Mouse (Mus musculus): Measurements from ENCODE around the gene Pltp.
A peak's percentile ranks its signal among the peaks of the same experiment; 100 is the strongest.
"Not testable (repeated sequence)": the region's sequence is repeated elsewhere in the genome, so short reads cannot be mapped to it uniquely, and the experiment has no call there.

Gene Pltp

DNA sequence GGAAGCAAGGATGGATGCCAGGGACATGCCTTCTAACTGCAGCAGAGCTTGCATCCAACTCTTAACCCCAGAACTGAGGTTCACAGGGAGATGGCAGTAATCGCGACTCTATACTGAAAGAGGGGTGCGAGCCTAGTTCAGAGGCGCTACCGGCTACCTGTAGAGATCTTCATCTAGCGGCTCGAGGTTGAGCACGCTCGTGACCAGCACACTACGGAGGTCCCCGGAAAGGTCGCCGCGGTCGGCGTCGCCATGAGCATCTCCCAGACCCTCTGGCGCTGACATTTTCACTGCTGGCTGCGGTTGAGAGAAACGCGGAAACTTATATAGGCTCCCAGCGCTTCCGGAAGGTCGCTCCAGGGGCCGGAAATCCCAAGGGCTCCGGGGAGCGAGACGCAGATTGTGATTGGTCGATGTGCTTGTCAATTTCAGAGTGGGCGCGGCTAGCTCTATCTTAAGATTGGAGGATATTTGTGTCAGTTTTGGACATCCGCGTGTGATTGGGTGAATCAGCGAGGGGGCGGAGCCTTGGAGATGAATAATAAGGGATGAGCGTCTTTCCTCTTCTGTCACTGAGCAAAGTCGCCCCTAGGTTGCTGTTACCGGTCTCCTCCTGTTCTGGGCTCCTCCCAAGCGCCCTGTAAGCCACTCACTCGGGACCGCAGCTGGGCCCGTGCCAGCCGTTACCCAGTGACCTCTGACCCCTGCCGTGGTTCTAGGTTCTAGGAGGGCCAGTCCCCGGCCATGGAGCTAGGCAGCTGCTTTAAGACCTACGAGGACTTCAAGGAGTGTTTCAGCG lies 52.8 kb downstream of the Pltp start, which contains the start of the genes Acot8 and Zswim3:
Gene Acot8, minus strand, starts transcription at position 350 of the 799 bp plus-strand sequence.
Gene Zswim3, plus strand, starts transcription at position 566 of the 799 bp plus-strand sequence.
- peak; percentile 97 to 98 for DNase-seq

DNA sequence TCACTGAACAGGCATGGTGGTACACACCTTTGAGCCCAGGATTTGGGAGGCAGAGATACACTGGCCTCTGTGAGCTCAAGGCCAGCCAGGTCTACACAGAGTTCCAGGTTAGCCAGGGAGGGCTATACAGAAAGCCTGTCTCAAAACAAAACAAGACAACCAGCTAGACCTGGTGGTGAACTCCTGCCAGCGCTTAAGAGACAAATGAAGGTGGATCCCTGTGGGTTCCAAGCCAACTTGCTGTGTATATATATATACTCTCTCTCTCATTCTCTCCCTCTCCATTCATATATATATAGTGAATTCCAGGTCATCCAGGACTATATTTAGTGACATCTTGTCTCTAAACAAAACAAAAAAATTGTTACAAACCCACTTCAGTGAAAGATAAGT lies 53.6 kb downstream of the Pltp start:
- no peak for DNase-seq

DNA sequence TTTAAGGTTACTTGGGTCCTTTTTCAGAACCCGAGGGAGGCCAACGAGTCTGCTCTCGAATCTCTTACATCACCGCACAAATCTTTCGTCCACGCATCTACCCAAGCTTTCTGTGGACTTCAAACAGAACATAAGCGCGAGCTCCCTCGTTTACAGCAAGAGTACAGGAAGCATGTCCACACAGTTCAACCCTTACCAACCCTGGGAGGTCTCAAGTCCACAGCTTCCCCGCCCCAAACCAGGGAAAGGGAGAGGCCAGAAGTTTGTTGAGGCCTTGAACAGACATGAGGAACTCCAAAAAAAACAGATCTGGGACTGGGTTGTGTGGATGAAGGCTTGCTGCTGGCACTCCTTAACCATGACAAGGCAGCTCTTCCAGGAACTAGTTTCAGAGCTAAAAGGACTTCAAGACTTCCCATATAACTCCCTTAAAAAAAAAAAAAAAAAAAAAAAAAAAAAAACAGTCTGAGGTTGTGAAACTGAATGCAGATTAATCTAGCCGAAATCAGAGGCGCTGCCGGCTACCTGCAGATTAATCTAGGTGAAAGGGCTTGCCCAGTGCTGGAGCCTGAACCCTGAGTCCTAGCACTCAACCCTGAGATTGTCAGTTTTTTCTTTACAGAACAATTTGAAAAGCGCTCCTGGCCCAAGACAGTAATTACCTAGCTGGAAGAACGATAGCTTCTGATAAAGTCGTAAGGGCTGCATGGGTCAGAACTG lies 54.1 kb downstream of the Pltp start:
- DNase-seq, result no peak

DNA sequence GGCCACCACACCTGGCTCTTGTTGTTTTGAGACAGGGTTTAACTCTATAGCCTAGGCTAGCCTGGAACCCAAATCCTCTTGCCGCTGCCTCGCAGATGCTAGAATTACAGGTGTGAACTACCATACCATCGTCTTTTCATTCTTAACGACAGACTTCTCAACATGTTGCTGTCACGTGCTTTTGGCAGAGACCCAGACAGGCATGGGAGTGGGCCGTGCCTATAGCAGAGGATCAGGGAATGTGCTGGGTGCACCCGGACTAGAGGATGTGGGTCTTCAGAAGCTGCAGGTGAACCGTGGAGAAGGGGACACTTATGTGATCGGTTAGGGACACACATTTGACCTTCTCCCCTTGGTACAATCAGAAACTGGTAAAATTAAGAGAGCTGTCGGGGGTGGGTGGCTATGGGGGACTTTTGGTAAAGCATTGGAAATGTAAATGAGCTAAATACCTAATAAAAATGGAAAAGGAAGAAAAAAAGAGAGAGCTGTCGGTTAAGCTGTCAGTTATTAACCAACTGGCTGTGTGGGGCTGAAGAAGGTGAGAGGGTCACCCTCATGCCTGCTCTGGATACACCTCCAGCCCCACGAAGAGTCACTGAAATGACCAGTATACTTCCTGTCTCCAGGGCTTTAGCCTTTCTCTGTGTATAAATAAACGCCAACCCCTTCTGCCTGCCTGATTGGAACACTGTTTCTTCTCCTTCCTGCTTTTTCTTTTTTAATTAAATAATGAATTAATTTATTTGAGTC lies 57.1 kb downstream of the Pltp start:
- no peak for DNase-seq

DNA sequence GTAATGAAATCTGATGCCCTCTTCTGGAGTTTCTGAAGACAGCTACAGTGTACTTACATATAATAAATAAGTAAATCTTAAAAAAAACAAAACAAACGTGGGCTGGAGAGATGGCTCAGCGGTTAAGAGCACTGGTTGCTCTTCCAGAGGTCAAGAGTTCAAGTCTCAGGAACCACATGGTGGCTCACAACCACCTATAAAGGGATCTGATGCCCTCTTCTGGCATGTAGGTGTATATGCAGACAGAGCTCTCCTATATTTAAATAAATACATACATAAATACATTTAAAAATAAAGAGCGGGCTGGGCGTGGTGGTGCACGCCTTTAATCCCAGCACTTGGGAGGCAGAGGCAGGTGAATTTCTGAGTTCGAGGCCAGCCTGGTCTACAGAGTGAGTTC lies 59.0 kb downstream of the Pltp start:
- DNase-seq, result not testable (repeated sequence)

DNA sequence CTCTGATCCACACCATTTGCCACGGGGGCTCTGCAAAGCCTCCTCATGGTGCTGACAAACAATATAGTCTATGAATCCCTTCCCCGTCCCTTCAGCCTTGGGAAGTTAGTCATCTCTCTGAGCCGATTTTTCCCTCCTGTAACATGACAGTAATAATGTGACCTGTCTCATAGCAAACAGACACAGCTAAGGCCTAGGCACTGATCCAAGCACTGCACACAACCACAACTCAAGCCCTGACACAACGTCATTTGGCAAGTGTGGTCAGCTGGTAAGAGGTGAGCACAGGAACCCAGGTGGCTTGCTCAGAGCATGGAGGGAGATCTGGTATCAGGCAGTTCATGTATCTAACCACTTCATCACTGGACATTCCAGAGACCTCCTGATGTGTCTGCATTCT lies 61.6 kb downstream of the Pltp start:
- DNase-seq, result no peak

DNA sequence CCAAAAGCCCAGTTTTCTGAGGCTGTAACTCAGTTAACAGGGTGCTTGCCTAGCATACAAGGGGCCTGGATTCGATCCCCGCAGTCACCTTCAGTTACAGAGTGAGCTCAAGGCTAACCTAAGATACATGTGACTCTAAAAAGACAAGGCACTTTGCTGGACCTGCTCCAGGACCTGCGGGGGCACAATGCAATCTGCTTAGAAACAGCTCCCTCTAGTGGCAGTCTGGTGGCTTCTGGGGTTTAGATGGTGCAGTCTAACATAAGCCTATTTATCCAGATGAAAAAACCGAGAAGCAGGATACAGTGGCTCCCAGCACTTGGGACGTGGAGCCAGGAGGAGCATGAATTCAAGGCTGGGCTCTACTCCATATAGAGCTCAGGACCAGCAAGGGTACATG lies 63.2 kb downstream of the Pltp start:
- peak; percentile 85 for DNase-seq

DNA sequence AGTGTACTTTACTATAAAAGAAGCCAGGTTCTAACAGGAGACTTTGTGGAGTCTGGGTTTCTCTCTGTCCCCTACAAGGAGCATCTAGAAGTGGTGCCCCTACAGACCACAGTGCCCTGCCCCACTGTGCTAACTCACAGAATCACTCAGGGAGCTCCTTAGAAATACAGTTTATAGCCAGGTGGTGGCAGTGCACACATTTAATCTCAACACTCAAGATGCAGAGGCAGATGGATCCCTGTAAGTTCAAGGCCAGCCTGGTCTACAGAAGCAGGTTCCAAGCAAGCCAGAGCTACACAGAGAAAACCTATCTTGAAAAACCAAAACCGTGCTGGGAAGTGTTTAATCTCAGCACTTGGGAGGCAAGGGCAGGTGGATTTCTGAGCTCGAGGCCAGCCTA lies 63.7 kb downstream of the Pltp start:
- DNase-seq, result no peak

DNA sequence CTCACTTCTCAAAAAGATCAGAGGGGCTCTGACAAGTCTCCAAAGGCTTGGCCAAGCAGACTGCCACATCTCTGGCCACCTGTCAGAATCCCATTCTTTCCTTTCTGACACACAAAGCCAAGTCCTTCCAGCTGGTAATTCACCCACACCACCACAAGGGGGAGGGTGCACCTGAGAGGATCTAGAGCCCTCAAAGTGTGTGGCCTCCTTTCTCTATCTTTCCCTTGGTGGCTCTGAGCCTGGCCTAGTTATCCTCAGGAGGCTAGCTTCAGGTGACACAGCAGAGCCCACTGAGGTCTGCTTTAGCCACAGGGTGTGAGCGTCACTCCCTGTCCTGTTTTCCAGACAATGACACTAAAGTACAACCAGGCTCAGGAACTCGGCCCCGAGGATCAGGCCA lies 64.3 kb downstream of the Pltp start:
- peak; percentile 77 to 78 for DNase-seq

DNA sequence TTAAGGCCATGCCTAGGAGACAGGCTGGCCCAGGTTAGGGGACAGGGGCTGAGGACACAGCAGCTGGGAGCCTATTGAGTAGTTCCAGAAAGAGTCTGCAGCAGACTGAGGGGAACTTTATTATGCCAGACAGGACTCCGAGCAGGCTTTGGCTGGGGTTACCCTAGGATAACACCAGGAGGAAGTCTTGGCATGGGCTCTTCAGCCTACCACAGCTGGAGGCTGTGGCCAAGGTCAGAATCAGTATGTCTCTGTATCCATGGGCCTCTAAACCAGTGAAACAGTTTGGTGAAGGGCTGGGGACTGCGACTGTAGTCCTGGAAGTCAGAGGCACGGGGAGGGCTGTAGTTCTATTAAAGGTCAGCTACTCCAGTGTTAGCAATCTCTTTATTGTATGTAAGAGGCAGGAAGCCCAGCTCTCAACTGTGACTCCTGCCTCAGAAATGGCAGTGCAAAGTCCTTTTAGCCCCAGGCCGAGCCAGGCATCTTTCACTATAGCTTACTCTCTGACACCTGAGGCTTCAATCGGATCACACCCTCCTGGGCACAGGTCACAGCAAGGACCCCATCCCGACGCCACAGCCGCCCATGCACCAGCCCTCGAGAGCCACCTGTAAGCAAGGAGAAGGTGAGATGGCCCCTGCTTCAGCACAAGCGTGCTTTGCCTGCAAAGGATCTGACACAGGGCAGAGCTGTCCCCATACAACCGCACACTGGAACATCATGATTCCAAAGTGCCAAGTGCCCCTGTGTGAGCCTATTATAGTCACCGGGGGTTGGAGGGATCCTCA lies 64.9 kb downstream of the Pltp start:
- peak in 1 of 2 experiments; percentile 30 for DNase-seq

DNA sequence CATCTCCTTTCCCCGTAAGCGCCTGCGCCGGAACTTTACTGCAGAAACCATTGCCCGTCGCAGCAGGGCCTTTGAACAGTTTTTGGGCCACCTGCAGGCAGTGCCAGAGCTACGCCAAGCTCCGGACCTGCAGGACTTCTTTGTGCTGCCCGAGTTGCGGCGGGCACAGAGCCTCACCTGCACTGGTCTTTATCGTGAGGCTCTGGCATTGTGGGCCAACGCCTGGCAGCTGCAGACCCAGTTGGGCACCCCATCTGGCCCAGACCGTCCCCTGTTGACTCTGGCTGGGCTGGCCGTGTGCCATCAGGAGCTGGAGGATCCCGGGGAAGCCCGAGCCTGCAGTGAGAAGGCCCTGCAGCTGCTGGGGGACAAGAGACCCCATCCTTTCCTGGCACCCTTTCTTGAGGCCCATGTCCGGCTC lies 65.7 kb downstream of the Pltp start:
- peak; percentile 63 to 64 for DNase-seq

DNA sequence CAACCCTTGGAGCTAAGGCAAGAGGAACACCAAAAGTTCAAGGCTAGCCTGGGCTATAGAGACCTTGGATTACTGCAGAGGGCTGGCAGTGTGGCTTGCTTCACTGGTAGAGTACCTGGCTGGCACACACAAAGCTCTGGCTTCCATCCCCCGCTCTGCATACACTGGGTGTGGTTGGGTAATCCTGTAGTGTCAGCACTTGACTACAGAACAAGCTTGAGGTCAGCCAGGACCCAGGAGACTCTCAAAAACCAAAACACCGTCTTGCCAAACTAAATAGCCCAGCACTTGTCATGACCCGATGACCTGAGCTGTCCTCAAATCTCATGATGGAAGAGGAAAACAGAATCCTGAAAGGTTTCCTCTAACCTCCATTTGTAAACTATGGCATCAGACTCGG lies 67.1 kb downstream of the Pltp start:
- DNase-seq, result no peak
